Mouse (Mus musculus): ENCODE results near the gene Pfn3. TPM values are rescaled to one million over a fixed set of nuclear protein-coding genes. Genes with fewer than 3 reads are reported as not detected.
A peak's percentile ranks its signal among the peaks of the same experiment; 100 is the strongest.

The Pfn3 gene
- polyA plus RNA-seq, 1 experiment from 2014 or later = not detected

DNA sequence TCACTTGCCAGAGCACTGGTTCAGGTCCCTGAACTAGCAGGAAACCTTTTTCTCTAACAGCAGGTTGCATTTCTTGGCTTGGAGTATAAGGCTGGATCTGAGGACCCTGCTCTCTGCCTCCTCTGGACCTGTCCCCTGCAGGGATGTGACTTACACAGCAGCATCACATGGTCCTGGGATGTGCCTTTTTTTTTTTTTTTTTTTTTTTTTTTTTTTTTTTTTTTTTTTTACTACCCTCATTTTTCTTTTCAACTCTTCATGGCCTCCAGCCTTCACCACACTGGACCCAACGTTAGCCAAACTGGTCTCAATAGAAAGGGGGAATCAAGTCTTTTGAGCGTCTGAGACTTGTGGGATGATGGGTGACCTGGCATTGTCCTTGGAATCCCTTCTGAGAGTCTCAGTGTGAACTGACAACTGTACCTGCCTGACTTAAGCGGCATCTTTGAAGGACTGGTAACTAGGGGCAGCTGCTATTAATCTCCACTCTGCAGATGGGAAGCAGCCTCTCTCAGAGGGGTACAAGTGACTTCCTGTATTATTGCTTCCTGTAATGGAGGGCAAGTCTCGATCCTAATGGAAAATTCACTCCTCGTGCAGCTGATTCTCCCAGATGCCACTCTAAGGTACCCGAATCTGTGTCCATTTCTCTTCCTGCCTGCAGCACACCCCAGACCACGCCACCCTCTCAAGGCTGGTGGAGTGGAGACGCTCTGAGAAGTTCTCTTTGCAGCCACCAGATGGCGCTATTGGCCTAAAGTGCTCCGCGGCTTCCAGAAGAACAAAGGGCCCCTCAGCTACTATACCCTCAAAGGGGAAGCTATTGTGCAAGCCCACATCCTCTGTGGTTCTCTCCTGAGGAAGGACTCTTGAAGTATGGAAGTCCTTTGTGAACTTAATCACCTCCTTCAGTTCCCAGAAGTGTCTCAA lies 9.9 kb downstream of the Pfn3 start:
- H3K9me3 ChIP-seq = no peaks in the 10 kb centered on the region
- H3K4me1 ChIP-seq = peaks cover 25% of the 10 kb centered on the region
- H3K4me2 ChIP-seq = peak overlapping the region; percentile 17
- H3K9ac ChIP-seq = peak overlapping the region; percentile 40; the same call in 1 of the 2 replicates
- H3K27ac ChIP-seq = peak overlapping the region; percentile 71
- no peaks in the 10 kb centered on the region for H3K36me3 ChIP-seq (replicated peaks)
- 14% methylated on average over 11 of the region's 11 CpGs for WGBS
- H3K4me3 ChIP-seq (replicated peaks) = no peak overlapping the region
- ATAC-seq (ENCODE audit: low FRiP score) = peak; percentile 92
- peaks cover 20% of the 10 kb centered on the region for H3K27me3 ChIP-seq

GRCm38 (mm10) chr13:55403935-55404852 lies 10.8 kb downstream of the Pfn3 start:
- no peak overlapping the region for H3K4me2 ChIP-seq
- 61% methylated on average over 15 of the region's 15 CpGs for WGBS
- no peaks in the 10 kb centered on the region for H3K9me3 ChIP-seq
- peak overlapping the region; percentile 59; the same call in 1 of the 2 replicates for H3K27ac ChIP-seq
- peaks cover 27% of the 10 kb centered on the region for H3K27me3 ChIP-seq
- H3K9ac ChIP-seq = no peak overlapping the region
- ATAC-seq (ENCODE audit: low FRiP score) = no peak
- no peaks in the 10 kb centered on the region for H3K36me3 ChIP-seq (replicated peaks)
- H3K4me3 ChIP-seq (replicated peaks) = no peak overlapping the region
- H3K4me1 ChIP-seq = peaks cover 25% of the 10 kb centered on the region

- ATAC-seq (ENCODE audit: low FRiP score) = no peak
- no peak overlapping the region for H3K27ac ChIP-seq
- 71% methylated on average over 7 of the region's 7 CpGs for WGBS
These were observed 11.8 kb downstream of the Pfn3 start for GRCm38 (mm10) chr13:55403266-55403665.

GRCm38 (mm10) chr13:55400039-55400346 lies 15.0 kb downstream of the Pfn3 start:
- ATAC-seq (ENCODE audit: low FRiP score) = no peak
- peaks cover 15% of the 10 kb centered on the region for H3K4me1 ChIP-seq
- H3K9me3 ChIP-seq = no peaks in the 10 kb centered on the region
- H3K9ac ChIP-seq = no peak overlapping the region
- no peaks in the 10 kb centered on the region for H3K36me3 ChIP-seq (replicated peaks)
- no peak overlapping the region for H3K4me3 ChIP-seq (replicated peaks)
- WGBS = 88% methylated on average over 1 of the region's 1 CpGs
- no peak overlapping the region for H3K27ac ChIP-seq
- H3K4me2 ChIP-seq = no peak overlapping the region
- H3K27me3 ChIP-seq = peaks cover 30% of the 10 kb centered on the region

More at GRCm38 (mm10) chr13:55403266-55403665, 11.8 kb downstream of the Pfn3 start:
- H3K4me1 ChIP-seq = peaks cover 25% of the 10 kb centered on the region
- H3K9me3 ChIP-seq = no peaks in the 10 kb centered on the region
- H3K36me3 ChIP-seq (replicated peaks) = no peaks in the 10 kb centered on the region
- H3K27me3 ChIP-seq = peaks cover 30% of the 10 kb centered on the region
- no peak overlapping the region for H3K4me2 ChIP-seq
- H3K4me3 ChIP-seq (replicated peaks) = no peak overlapping the region
- H3K9ac ChIP-seq = no peak overlapping the region

GRCm38 (mm10) chr13:55399300-55400038 lies 15.6 kb downstream of the Pfn3 start:
- WGBS = 71% methylated on average over 5 of the region's 5 CpGs
- Histone ChIP-seq H3K36me3 (replicated peaks) (no peaks in the 10 kb centered on the region), H3K4me2 (no peak overlapping the region), H3K9ac (no peak overlapping the region), H3K4me1 (peaks cover 14% of the 10 kb centered on the region), H3K27me3 (peaks cover 30% of the 10 kb centered on the region), H3K4me3 (replicated peaks) (no peak overlapping the region), H3K9me3 (no peaks in the 10 kb centered on the region), H3K27ac (no peak overlapping the region)
- ATAC-seq (ENCODE audit: low FRiP score) = no peak

DNA sequence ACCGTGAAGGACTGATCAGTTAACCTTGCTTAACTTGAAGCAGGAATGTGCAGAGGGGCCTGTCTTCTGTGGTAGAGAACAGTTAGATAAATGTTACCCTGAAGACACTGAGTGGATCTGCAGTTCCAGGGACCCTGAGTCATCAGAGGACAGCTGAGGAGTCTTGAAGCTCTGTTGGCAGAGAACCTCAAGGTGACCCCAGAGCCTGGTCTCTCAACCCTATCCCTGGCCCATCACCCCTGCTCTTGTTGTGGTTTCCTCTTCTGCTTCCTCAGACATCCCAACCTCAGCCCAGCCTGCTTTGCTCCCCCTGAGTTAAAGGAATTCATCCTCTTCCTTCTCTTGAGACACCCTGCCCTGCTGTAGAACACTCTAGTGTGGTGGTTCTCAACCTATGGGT lies 16.9 kb downstream of the Pfn3 start, which contains the start of gene Slc34a1:
Gene Slc34a1 (plus strand): TSS at position 100 of the 400 bp plus-strand sequence.
- ATAC-seq (ENCODE audit: low FRiP score) = no peak
- no peak within 1 kb of the TSS for H3K27ac ChIP-seq
- WGBS = 89% methylated on average over 1 of the region's 1 CpGs

GRCm38 (mm10) chr13:55392933-55393332 lies 22.1 kb downstream of the Pfn3 start:
- 74% methylated on average over 4 of the region's 4 CpGs for WGBS
- no peaks in the 10 kb centered on the region for H3K36me3 ChIP-seq (replicated peaks)
- H3K4me2 ChIP-seq = no peak overlapping the region
- H3K27ac ChIP-seq = no peak overlapping the region
- no peak for ATAC-seq (ENCODE audit: low FRiP score)
- no peaks in the 10 kb centered on the region for H3K9me3 ChIP-seq
- H3K4me1 ChIP-seq = no peaks in the 10 kb centered on the region
- H3K27me3 ChIP-seq = 0 out of 2 replicates have a peak, but pooled peaks cover 2% of the 10 kb centered on the region
- H3K4me3 ChIP-seq (replicated peaks) = no peak overlapping the region
- no peak overlapping the region for H3K9ac ChIP-seq

More for the DNA sequence above, 16.9 kb downstream of the Pfn3 start, which contains the start of gene Slc34a1:
- H3K27me3 ChIP-seq = peaks cover 26% of the 10 kb centered on the region
- H3K4me2 ChIP-seq = no peak within 1 kb of the TSS
- H3K9ac ChIP-seq = no peak within 1 kb of the TSS
- H3K9me3 ChIP-seq = no peaks in the 10 kb centered on the region
- 0 out of 2 replicates have a peak, but pooled peaks cover under 1% of the 10 kb centered on the region for H3K4me1 ChIP-seq
- no peak within 1 kb of the TSS for H3K4me3 ChIP-seq (replicated peaks)
- no peaks in the 10 kb centered on the region for H3K36me3 ChIP-seq (replicated peaks)

- Histone ChIP-seq H3K4me1 (no peaks in the 10 kb centered on the region), H3K4me3 (replicated peaks) (no peak overlapping the region), H3K27me3 (0 out of 2 replicates have a peak, but pooled peaks cover 6% of the 10 kb centered on the region), H3K9me3 (no peaks in the 10 kb centered on the region), H3K9ac (no peak overlapping the region), H3K27ac (no peak overlapping the region), H3K36me3 (replicated peaks) (no peaks in the 10 kb centered on the region), H3K4me2 (no peak overlapping the region)
- 63% methylated on average over 1 of the region's 1 CpGs for WGBS
- ATAC-seq (ENCODE audit: low FRiP score) = no peak
These were observed 23.4 kb downstream of the Pfn3 start for GRCm38 (mm10) chr13:55391626-55392029.

- 81% methylated on average over 3 of the region's 3 CpGs for WGBS
- no peaks in the 10 kb centered on the region for H3K36me3 ChIP-seq (replicated peaks)
- no peak overlapping the region for H3K9ac ChIP-seq
- 0 out of 2 replicates have a peak, but pooled peaks cover 7% of the 10 kb centered on the region for H3K27me3 ChIP-seq
- H3K4me2 ChIP-seq = no peak overlapping the region
- ATAC-seq (ENCODE audit: low FRiP score) = no peak
- no peak overlapping the region for H3K4me3 ChIP-seq (replicated peaks)
- H3K27ac ChIP-seq = no peak overlapping the region
- H3K9me3 ChIP-seq = no peaks in the 10 kb centered on the region
- no peaks in the 10 kb centered on the region for H3K4me1 ChIP-seq
These were observed 24.4 kb downstream of the Pfn3 start for GRCm38 (mm10) chr13:55390644-55391043.

- peaks cover 69% of the 10 kb centered on the region for H3K27me3 ChIP-seq
- H3K27ac ChIP-seq = no peak overlapping the region
- H3K9ac ChIP-seq = no peak overlapping the region
- H3K9me3 ChIP-seq = no peaks in the 10 kb centered on the region
- H3K4me2 ChIP-seq = no peak overlapping the region
- 82% methylated on average over 4 of the region's 4 CpGs for WGBS
- no peak for ATAC-seq (ENCODE audit: low FRiP score)
- H3K4me3 ChIP-seq (replicated peaks) = no peak overlapping the region
- H3K4me1 ChIP-seq = peaks cover 4% of the 10 kb centered on the region; the same call in 1 of the 2 replicates
- no peaks in the 10 kb centered on the region for H3K36me3 ChIP-seq (replicated peaks)
These were observed 33.2 kb downstream of the Pfn3 start for GRCm38 (mm10) chr13:55381790-55382189.

- no peak overlapping the region; the same call in 1 of the 2 replicates for H3K4me3 ChIP-seq (replicated peaks)
- ATAC-seq (ENCODE audit: low FRiP score) = no peak
- H3K4me2 ChIP-seq = no peak overlapping the region
- H3K4me1 ChIP-seq = peaks cover 4% of the 10 kb centered on the region; the same call in 1 of the 2 replicates
- no peak overlapping the region for H3K27ac ChIP-seq
- H3K9me3 ChIP-seq = no peaks in the 10 kb centered on the region
- 3% methylated on average over 32 of the region's 32 CpGs for WGBS
- H3K27me3 ChIP-seq = peaks cover 77% of the 10 kb centered on the region
- no peaks in the 10 kb centered on the region for H3K36me3 ChIP-seq (replicated peaks)
- H3K9ac ChIP-seq = no peak overlapping the region
These were observed 36.0 kb downstream of the Pfn3 start for GRCm38 (mm10) chr13:55378907-55379580.
